Mouse (Mus musculus): Measurements from ENCODE around the gene Abhd5. TPM values are rescaled to one million over a fixed set of nuclear protein-coding genes. Genes with fewer than 3 reads are reported as not detected.

Abhd5 gene
- polyA plus RNA-seq, 1 experiment from 2014 or later = 25.6 TPM

- no peak overlapping the region for H3K4me2 ChIP-seq
- no peaks in the 10 kb centered on the region for H3K4me1 ChIP-seq (ENCODE audit: insufficient read depth)
- no peak overlapping the region for H3K4me3 ChIP-seq (ENCODE audit: low read depth, low read length)
- H3K36me3 ChIP-seq (ENCODE audit: insufficient read depth) = no peaks in the 10 kb centered on the region
- no peak overlapping the region for H3K9ac ChIP-seq
- 81% methylated on average over 1 of the region's 1 CpGs for WGBS
- ATAC-seq (ENCODE audit: insufficient read depth) (no peak), DNase-seq (no peak)
- no peak overlapping the region for H3K27ac ChIP-seq (ENCODE audit: low read depth)
- no peak for TF ChIP-seq CTCF (IDR thresholded peaks at IDR 0.05; ENCODE audit: low read depth)
- H3K9me3 ChIP-seq (ENCODE audit: low read depth, low read length) = no peaks in the 10 kb centered on the region
- H3K27me3 ChIP-seq (ENCODE audit: insufficient read depth, low read length) = no peaks in the 10 kb centered on the region
These were observed 12.8 kb downstream of the Abhd5 start for GRCm38 (mm10) chr9:122364171-122364570.

- no peaks in the 10 kb centered on the region for H3K4me1 ChIP-seq (ENCODE audit: insufficient read depth)
- no peaks in the 10 kb centered on the region for H3K9me3 ChIP-seq (ENCODE audit: low read depth, low read length)
- WGBS = 91% methylated on average over 6 of the region's 6 CpGs
- no peak overlapping the region for H3K4me3 ChIP-seq (ENCODE audit: low read depth, low read length)
- H3K9ac ChIP-seq = no peak overlapping the region
- no peak for TF ChIP-seq CTCF (IDR thresholded peaks at IDR 0.05; ENCODE audit: low read depth)
- no peaks in the 10 kb centered on the region for H3K36me3 ChIP-seq (ENCODE audit: insufficient read depth)
- DNase-seq (no peak), ATAC-seq (ENCODE audit: insufficient read depth) (no peak)
- no peaks in the 10 kb centered on the region for H3K27me3 ChIP-seq (ENCODE audit: insufficient read depth, low read length)
- H3K27ac ChIP-seq (ENCODE audit: low read depth) = no peak overlapping the region
- H3K4me2 ChIP-seq = no peak overlapping the region
These were observed 18.9 kb downstream of the Abhd5 start for GRCm38 (mm10) chr9:122370292-122370794.

GRCm38 (mm10) chr9:122372506-122372905 is 21.1 kb downstream of the Abhd5 start:
- Histone ChIP-seq H3K27ac (ENCODE audit: low read depth) (no peak overlapping the region), H3K36me3 (ENCODE audit: insufficient read depth) (0 out of 2 replicates have a peak, but pooled peaks cover 4% of the 10 kb centered on the region), H3K4me2 (no peak overlapping the region), H3K4me1 (ENCODE audit: insufficient read depth) (no peaks in the 10 kb centered on the region), H3K9ac (no peak overlapping the region), H3K27me3 (ENCODE audit: insufficient read depth, low read length) (no peaks in the 10 kb centered on the region), H3K4me3 (ENCODE audit: low read depth, low read length) (no peak overlapping the region), H3K9me3 (ENCODE audit: low read depth, low read length) (no peaks in the 10 kb centered on the region)
- peak; percentile 41 for DNase-seq
- ATAC-seq (ENCODE audit: insufficient read depth) = no peak
- no peak for TF ChIP-seq CTCF (IDR thresholded peaks at IDR 0.05; ENCODE audit: low read depth)
- 18% methylated on average over 4 of the region's 4 CpGs for WGBS

GRCm38 (mm10) chr9:122372991-122373390 is 21.6 kb downstream of the Abhd5 start:
- H3K9ac ChIP-seq = no peak overlapping the region
- H3K4me3 ChIP-seq (ENCODE audit: low read depth, low read length) = no peak overlapping the region
- H3K36me3 ChIP-seq (ENCODE audit: insufficient read depth) = 0 out of 2 replicates have a peak, but pooled peaks cover 4% of the 10 kb centered on the region
- no peak overlapping the region for H3K4me2 ChIP-seq
- DNase-seq (no peak), ATAC-seq (ENCODE audit: insufficient read depth) (no peak)
- no peaks in the 10 kb centered on the region for H3K9me3 ChIP-seq (ENCODE audit: low read depth, low read length)
- 52% methylated on average over 1 of the region's 1 CpGs for WGBS
- no peak for TF ChIP-seq CTCF (IDR thresholded peaks at IDR 0.05; ENCODE audit: low read depth)
- H3K4me1 ChIP-seq (ENCODE audit: insufficient read depth) = no peaks in the 10 kb centered on the region
- H3K27me3 ChIP-seq (ENCODE audit: insufficient read depth, low read length) = no peaks in the 10 kb centered on the region
- no peak overlapping the region for H3K27ac ChIP-seq (ENCODE audit: low read depth)

- TF ChIP-seq CTCF (IDR thresholded peaks at IDR 0.05; ENCODE audit: low read depth) = no peak
- DNase-seq (no peak), ATAC-seq (ENCODE audit: insufficient read depth) (no peak)
- no peaks in the 10 kb centered on the region for H3K9me3 ChIP-seq (ENCODE audit: low read depth, low read length)
- H3K9ac ChIP-seq = no peak overlapping the region
- no peaks in the 10 kb centered on the region for H3K4me1 ChIP-seq (ENCODE audit: insufficient read depth)
- no peak overlapping the region for H3K4me3 ChIP-seq (ENCODE audit: low read depth, low read length)
- peaks cover 10% of the 10 kb centered on the region; the same call in 1 of the 2 replicates for H3K36me3 ChIP-seq (ENCODE audit: insufficient read depth)
- H3K27ac ChIP-seq (ENCODE audit: low read depth) = no peak overlapping the region
- WGBS = 83% methylated on average over 6 of the region's 6 CpGs
- no peaks in the 10 kb centered on the region for H3K27me3 ChIP-seq (ENCODE audit: insufficient read depth, low read length)
- H3K4me2 ChIP-seq = no peak overlapping the region
These were observed 27.6 kb downstream of the Abhd5 start for GRCm38 (mm10) chr9:122378986-122379385.

- no peak for DNase-seq
- Histone ChIP-seq H3K4me3 (ENCODE audit: low read depth, low read length) (no peak overlapping the region), H3K4me1 (ENCODE audit: insufficient read depth) (no peaks in the 10 kb centered on the region), H3K27ac (ENCODE audit: low read depth) (no peak overlapping the region), H3K36me3 (ENCODE audit: insufficient read depth) (peaks cover 9% of the 10 kb centered on the region; the same call in 1 of the 2 replicates), H3K9me3 (ENCODE audit: low read depth, low read length) (no peaks in the 10 kb centered on the region), H3K4me2 (no peak overlapping the region), H3K9ac (no peak overlapping the region), H3K27me3 (ENCODE audit: insufficient read depth, low read length) (no peaks in the 10 kb centered on the region)
- WGBS = 79% methylated on average over 6 of the region's 6 CpGs
- no peak for ATAC-seq (ENCODE audit: insufficient read depth)
- no peak for TF ChIP-seq CTCF (IDR thresholded peaks at IDR 0.05; ENCODE audit: low read depth)
These were observed 29.6 kb downstream of the Abhd5 start for GRCm38 (mm10) chr9:122380959-122381358.

- Histone ChIP-seq H3K9me3 (ENCODE audit: low read depth, low read length) (no peaks in the 10 kb centered on the region), H3K27me3 (ENCODE audit: insufficient read depth, low read length) (no peaks in the 10 kb centered on the region), H3K4me3 (ENCODE audit: low read depth, low read length) (no peak overlapping the region), H3K4me1 (ENCODE audit: insufficient read depth) (no peaks in the 10 kb centered on the region), H3K4me2 (no peak overlapping the region), H3K27ac (ENCODE audit: low read depth) (no peak overlapping the region), H3K9ac (no peak overlapping the region), H3K36me3 (ENCODE audit: insufficient read depth) (peaks cover 5% of the 10 kb centered on the region; the same call in 1 of the 2 replicates)
- ATAC-seq (ENCODE audit: insufficient read depth) (no peak), DNase-seq (no peak)
- WGBS = 86% methylated on average over 6 of the region's 6 CpGs
- TF ChIP-seq CTCF (IDR thresholded peaks at IDR 0.05; ENCODE audit: low read depth) = no peak
These were observed 30.6 kb downstream of the Abhd5 start for GRCm38 (mm10) chr9:122382006-122382405.
